Mouse (Mus musculus): Measurements from ENCODE around the gene Tle3. TPM values are rescaled to one million over a fixed set of nuclear protein-coding genes. Genes with fewer than 3 reads are reported as not detected.
A peak's percentile ranks its signal among the peaks of the same experiment; 100 is the strongest.

Gene Tle3
- total RNA-seq, 2 experiments from 2014 or later = 79.4 to 113 TPM

DNA sequence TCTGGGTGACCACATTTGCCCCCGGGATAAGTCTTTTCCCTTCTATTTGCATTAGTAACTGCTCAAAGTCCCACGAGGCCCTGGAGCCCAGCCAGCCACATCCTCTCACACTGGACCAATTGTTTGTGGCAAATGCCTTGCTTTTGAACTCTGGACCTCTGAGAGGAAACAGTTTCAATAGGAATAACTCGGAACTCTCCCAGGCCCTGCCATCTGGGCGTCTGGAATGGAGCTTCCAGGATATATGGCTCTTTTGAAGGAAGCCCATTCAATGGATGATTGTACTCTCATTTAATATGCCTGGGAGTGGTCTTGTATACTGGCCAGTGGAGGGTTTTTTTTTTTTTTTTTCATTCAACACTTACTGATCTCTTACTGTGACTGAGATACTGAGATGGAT is 21.0 kb upstream of the Tle3 start:
- ATAC-seq (ENCODE audit: poor library complexity, severe bottlenecking) = no peak

- no peak for ATAC-seq (ENCODE audit: poor library complexity, severe bottlenecking)
Measured at GRCm38 (mm10) chr9:61358933-61359332, 13.2 kb upstream of the Tle3 start.

- no peak for ATAC-seq (ENCODE audit: poor library complexity, severe bottlenecking)
Measured at GRCm38 (mm10) chr9:61359741-61360140, 12.4 kb upstream of the Tle3 start.

DNA sequence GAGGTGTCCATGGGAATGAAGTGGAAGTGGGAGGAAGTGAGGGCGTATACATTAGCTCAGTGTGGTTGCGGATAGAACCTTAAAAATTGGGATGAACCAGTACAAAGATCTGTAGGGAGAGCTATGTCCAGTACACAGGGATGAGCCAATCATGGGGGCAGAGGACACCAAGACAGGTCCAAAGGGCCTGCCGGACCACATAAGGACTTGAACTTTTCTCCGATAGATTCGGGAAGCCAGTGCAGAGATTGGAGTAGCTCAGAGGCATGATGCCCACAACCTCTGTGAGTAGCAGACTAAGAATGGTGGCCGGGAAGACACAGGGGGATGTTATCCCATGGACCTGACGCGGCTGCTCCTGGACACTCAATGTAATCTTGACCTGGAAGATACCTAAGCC is 12.0 kb upstream of the Tle3 start:
- ATAC-seq (ENCODE audit: poor library complexity, severe bottlenecking) = no peak

DNA sequence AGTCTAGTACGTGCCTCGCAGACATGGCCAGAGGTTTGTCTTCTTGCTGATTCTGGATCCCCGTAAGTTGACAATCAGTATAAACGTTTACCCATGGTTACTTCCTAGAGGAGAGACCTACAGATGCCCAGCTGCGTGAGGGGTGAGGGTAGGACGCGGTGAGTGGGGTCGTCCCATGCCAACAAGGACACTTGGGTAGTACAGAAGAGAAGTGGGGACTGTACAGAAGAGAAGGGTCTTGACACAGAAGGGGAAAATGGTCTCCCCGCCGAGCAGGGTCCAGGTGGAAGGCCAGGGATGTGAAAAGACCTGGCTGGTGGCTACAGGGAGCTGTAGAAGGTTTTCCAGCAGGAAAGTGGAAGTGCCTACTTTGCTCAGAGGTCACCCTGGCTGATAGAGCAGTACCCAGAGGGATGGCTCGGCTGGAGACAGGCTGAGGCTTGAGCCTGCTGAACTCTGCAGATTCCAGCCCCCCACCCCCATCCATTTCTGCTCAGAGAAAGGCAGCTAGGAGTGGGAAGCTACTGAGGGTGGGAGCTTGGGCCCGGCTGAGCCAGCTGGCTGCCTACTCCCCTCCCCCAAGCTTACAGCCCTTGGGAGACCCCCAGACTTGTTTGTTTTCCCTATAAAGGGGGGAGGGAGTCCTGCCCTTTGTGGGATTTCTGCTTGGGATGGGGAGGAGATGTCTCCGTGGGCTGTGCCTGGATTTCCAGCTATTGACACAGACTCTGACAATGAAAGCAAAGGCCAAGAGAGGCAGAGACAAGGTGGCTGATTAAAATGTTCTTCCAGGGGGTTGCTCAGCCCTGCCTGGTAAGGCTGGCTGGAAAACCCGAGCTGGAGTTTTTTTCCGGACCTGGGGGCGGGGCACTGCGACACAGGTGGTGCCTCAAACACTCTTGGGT is 11.2 kb upstream of the Tle3 start:
- ATAC-seq (ENCODE audit: poor library complexity, severe bottlenecking) = no peak

- peak; percentile 81 for ATAC-seq (ENCODE audit: poor library complexity, severe bottlenecking)
Measured at GRCm38 (mm10) chr9:61363194-61363593, 9.0 kb upstream of the Tle3 start.

GRCm38 (mm10) chr9:61366108-61366507 is 6.1 kb upstream of the Tle3 start:
- no peak for ATAC-seq (ENCODE audit: poor library complexity, severe bottlenecking)

DNA sequence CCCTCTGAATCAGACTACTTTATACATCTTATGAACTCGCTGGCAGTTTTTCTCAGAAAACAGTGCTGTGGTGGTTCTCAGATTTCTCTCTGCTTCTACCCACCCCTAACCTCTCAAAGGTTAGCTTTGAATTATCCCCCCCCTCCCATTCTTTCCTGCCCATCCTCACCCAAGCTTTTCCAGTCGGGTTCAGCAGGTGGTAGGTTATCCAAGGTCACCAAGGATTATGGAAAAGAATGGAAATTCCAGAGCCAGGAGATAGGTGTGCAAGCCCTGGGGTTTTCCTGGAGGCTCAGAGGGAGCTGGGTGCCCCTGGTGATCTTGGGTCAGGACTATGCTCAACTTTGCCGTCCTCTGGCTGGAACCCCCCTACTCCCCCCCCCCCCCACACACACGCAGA is 5.0 kb upstream of the Tle3 start:
- no peak for ATAC-seq (ENCODE audit: poor library complexity, severe bottlenecking)

DNA sequence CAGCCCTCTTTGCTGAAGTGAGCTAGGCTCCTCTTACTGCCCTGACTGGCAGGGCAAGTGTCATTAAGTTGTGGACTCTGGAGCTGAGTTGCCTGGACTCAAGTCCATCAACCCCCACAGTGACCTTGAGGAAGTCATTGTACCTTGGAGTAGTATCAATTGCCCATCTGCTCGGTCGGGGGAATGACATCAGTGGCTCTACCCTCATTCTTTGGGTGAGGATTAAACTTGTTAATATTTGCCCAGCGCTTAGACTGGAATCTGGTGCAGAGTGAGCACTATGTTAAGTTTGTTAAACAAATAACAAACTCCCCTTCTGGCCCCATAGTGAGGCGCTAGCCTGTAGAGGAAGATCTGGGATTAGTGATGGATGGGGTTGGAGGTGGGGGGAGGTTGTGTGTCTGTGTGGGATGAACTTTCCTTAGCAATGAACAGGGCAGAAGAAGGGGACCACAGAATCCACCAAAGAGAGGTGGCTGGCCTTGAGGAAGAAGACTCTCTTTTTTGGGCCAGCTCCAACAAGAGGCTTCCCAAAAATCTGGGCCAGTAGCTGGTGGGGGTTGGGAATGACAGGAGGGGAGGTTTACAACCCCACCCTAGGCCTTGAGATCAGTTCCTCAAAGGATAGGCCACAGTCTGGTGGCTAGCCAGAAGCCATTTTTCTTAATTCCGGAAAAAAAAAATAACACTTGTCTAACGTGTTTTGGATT is 4.2 kb upstream of the Tle3 start:
- no peak for ATAC-seq (ENCODE audit: poor library complexity, severe bottlenecking)

DNA sequence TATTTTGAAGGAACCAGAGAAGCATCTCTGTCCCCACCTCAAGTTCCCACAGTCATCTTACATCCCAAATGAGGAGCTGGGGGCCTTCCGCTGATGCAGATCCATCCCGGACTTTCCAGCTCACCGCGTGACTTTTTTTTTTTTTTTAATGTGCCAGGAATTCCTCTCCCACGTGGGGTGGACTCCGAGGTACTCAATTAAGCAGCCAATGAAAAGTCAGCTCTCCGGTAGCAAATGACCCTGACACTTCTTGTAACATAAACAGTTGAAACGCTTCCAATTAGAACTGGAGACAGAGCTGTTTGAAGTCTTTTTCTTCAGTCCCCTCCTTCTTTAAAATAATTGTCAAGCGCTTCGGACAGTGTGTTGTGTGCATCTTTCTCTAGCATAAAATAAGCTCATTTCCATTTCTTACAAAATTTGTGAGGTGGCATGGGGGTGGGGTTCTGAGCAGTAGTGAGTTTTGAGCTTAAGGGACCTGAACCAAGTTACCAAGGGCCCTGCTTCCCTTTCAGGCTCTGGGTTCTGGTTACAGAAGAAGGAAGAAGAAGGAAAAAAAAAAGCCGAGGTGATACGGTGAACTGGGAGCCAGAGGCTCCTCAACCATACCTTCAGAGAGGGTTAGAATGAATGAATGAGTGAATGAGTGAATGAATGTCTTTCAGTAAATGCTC is 3.5 kb upstream of the Tle3 start:
- no peak for ATAC-seq (ENCODE audit: poor library complexity, severe bottlenecking)

- ATAC-seq (ENCODE audit: poor library complexity, severe bottlenecking) = no peak
Measured at GRCm38 (mm10) chr9:61369316-61370273, 2.6 kb upstream of the Tle3 start.

- ATAC-seq (ENCODE audit: poor library complexity, severe bottlenecking) = peak; percentile 65
Measured at GRCm38 (mm10) chr9:61370454-61370888, 1.7 kb upstream of the Tle3 start.

DNA sequence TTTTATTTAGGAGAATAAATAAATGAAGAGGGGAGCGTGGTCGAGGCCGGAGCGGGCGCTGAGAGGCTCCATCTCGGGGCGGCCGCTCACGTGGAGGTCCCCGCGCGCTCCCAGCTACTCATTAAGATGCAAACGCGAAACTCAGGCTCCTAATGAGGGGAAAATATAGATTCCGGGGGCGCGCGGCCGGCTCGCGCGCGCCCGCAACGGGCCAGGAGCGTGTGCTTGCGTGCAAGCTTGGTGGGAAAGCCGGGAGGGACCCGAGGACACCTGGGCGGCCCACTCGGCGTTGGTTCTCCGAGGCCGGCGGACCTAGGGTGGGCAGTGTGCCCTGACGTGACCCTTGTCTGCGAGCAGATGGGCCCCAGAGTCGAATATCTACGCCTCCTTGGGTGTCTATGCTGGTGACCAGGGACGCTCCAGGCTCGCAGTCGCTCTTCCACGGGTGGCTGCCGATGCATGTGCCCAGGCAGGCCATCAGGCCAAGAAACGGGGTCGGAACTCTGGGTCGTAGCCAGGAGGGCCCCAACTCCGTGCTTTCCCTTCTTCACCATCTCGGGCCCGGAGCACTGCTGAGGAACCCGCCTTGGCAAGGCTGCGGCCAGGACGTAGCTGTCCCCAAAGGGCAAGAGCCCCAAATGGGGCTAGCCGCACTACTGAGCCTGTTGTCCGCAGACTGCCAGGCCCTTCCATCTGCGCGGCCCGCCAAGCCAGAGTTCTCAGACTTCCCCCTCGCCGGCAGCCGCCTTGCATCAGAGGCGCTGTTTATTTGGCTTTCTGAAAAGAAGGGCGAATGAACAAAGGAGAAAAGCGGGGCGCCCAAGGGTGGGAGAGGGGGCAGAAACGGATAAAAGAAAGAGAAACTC is 1.0 kb upstream of the Tle3 start:
- peak; percentile 11; the same call in 1 of the 2 replicates for ATAC-seq (ENCODE audit: poor library complexity, severe bottlenecking)

DNA sequence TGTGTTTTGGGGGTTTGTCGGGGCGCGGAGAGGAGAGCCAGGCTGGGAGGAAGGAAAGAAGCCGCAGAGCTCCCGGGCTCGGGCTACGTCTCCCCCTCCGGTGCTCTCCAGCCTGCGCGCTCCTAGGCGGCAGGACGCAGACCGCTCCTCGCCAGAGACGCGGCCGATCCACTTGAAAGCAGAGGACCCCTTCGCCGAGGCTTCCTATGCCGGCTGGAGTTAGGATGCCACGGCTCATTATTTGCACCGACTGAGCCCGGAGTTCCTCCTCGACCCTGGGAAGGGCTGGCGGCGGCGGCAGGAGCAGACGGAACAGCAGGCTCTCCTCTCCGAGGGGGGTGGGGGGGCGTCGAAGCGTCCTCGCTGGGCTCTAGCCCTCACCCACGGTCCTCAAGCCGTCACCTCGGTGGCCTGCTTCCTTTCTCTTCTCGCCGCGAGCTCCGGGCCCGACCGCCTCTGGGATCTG is 377 bp downstream of the Tle3 start:
- ATAC-seq (ENCODE audit: poor library complexity, severe bottlenecking) = peak; percentile 5; the same call in 1 of the 2 replicates

DNA sequence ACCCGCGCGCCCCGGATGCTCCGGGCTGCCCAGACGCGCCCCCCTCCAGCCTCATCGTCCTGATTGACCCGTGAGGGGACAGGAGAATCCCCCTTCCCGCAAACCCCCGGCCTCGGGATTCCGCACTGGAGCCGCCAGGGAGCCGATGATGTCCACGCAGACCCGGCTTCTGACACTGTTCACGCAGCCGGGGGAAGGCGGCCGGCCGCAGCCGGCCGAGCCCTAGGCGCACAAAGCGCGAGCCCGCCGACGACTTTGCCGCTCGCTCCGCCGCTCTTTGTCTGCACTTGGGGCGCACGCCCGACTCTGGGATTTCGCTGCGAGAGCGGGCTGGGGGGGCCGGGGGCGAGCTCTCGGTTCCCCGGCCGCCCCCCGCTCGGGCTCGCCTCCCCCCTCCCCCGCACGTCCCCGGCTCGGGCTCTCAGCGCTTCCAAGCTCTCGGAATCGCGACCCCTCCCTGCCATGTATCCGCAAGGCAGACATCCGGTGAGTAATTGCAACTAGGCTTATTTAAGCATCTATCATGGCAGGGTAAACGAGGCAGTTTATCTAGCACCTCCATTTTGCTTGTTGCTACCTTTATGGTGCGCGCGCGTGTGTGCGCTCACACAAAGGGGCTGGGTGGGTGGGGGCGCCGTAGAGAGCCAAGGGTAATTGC is 939 bp downstream of the Tle3 start:
- ATAC-seq (ENCODE audit: poor library complexity, severe bottlenecking) = no peak

GRCm38 (mm10) chr9:61373634-61373941 is 1.4 kb downstream of the Tle3 start:
- no peak for ATAC-seq (ENCODE audit: poor library complexity, severe bottlenecking)

GRCm38 (mm10) chr9:61373942-61374900 is 2.1 kb downstream of the Tle3 start:
- 0 out of 2 replicates have a peak, but pooled peaks have one; percentile 4 for ATAC-seq (ENCODE audit: poor library complexity, severe bottlenecking)

DNA sequence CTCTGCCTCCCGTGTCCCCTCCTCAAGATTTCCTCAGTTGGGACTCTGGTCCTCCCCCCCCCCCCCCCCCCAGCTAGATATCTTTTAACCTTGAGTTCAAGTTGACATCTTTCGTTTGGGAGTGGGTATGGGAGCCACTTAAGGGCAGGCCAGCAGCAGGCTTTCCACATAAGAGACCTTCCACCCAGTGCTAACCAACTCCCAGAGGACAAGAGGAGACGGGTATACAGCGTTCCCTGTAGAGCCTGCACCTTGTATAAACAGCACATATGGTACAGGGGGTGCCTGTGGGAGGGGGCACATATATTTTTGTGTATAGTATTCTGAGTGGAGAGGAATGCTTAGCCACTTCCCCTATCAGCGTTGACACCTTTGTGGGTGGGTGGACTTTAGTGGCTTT is 2.8 kb downstream of the Tle3 start:
- ATAC-seq (ENCODE audit: poor library complexity, severe bottlenecking) = no peak
